Mouse (Mus musculus): Measurements from ENCODE around the gene Luc7l3.

DNA sequence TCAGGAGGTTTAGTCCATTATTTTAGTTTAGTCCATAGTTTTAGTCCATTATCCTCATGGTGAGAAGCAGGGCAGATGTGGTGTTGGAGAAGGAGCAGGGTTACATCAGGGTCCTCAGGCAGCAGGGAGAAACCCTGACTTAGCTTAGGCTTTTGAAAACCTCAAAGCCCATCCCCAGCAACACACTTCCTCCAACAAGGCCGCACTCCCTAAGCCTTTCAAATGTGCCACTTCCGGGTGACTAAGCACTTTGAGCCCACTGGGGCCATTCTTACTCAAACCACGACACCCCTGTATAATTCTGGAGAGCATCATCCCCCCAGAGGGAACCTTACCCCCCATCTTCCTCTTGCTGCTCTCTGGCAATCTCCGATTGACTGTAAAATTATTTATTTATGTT lies 62.0 kb downstream of the Luc7l3 start:
- TF ChIP-seq CTCF (IDR thresholded peaks at IDR 0.05; ENCODE audit: control insufficient read depth, insufficient read depth, insufficient read length) (no peak), MAX (IDR thresholded peaks at IDR 0.05) (peak; percentile 16), MYOG (IDR thresholded peaks at IDR 0.05; ENCODE audit: control insufficient read depth, extremely low read depth, insufficient read length) (no peak), USF1 (IDR thresholded peaks at IDR 0.05; ENCODE audit: low read depth) (no peak), MYOD1 (IDR thresholded peaks at IDR 0.05; ENCODE audit: control insufficient read depth, insufficient read length, low read depth) (no peak), CEBPB (IDR thresholded peaks at IDR 0.05; ENCODE audit: low read depth) (no peak), FOSL1 (IDR thresholded peaks at IDR 0.05; ENCODE audit: insufficient read depth, low read length, poor library complexity, severe bottlenecking) (no peak)
